Mouse (Mus musculus) limb, embryonic 15.5 days (tissue): Measurements from ENCODE around the gene Adgrg2. TPM values are rescaled to one million over a fixed set of nuclear protein-coding genes. Genes with fewer than 3 reads are reported as not detected.
A peak's percentile ranks its signal among the peaks of the same experiment; 100 is the strongest.

Experiments
- ATAC-seq: fragments of 200-750 bp; cut with Nextera tagmentation; 2 replicates; pipeline ENCODE4 v1.8.0; 2017; ENCODE audit warnings: low read depth, moderate TSS enrichment; ENCODE audit not compliant: insufficient number of reproducible peaks, low FRiP score, low TSS enrichment
- H3K27ac ChIP-seq: fragments of 300-500 bp; sonication (generic); 2 replicates; pipeline ENCODE4 v1.5.1; 2015; ENCODE audit warnings: moderate library complexity, mild to moderate bottlenecking, inconsistent platforms
- H3K27me3 ChIP-seq: fragments of 300-500 bp; sonication (generic); 2 replicates; pipeline ENCODE4 v1.6.1; 2015; ENCODE audit warnings: inconsistent platforms
- H3K36me3 ChIP-seq: fragments of 300-500 bp; sonication (generic); 2 replicates; pipeline ENCODE4 v1.6.1; 2015; ENCODE audit warnings: inconsistent platforms
- H3K4me1 ChIP-seq: fragments of 300-500 bp; sonication (generic); 2 replicates; pipeline ENCODE4 v1.6.1; 2015; ENCODE audit warnings: inconsistent platforms
- H3K4me2 ChIP-seq: fragments of 300-500 bp; sonication (generic); 2 replicates; pipeline ENCODE4 v1.6.1; 2015; ENCODE audit warnings: mild to moderate bottlenecking, inconsistent platforms
- H3K4me3 ChIP-seq: fragments of 300-500 bp; sonication (generic); 2 replicates; pipeline ENCODE4 v1.5.1; 2015; ENCODE audit warnings: mild to moderate bottlenecking, inconsistent platforms
- H3K9ac ChIP-seq: fragments of 300-500 bp; sonication (generic); 2 replicates; pipeline ENCODE4 v1.6.1; 2015; ENCODE audit warnings: inconsistent platforms
- H3K9me3 ChIP-seq: fragments of 300-500 bp; sonication (generic); 2 replicates; pipeline ENCODE4 v1.6.1; 2016; ENCODE audit warnings: inconsistent platforms
- WGBS: fragments of 180-500 bp; shearing (Covaris S2); methylation state at CpG from one replicate; pipeline ENCODE4 v1.1.7; 2015; 5-methylcytosine and 5-hydroxymethylcytosine counted together
- polyA plus RNA-seq: library from polyadenylated mRNA; unstranded; fragments of >200 nt; fragmentation: Nextera tagmentation; extraction: Ambion mirVana; gene quantifications from 2 replicates; pipeline ENCODE4 v1.2.1, GENCODE M21; 2015

The Adgrg2 gene
- polyA plus RNA-seq, result 20.4 and 24.5 TPM in 2 replicates

DNA sequence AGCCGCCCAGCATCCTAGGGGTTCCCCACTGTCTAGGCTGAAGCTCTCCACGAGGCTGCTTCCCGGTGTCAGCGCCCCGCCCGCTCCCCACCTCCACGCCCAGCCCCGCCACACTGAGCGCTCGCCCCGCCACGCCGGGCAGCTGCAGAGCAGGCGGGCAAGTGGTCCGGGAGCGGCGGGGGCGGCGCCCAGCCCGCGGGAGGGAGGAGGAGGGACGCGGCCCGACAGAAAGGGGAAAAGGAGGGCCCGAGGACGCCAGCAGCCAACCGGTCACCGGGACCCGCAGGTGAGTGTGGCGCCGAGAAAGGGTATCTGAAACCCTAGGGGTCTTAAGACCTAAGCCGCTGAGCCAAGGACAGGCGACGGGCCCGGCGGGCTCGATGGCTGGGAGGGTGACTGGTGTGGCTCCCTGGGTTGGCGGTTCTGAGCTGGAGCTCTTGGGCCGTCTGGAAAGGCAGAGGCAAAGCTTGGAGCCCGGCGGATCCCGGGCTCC, at the start of gene Adgrg2:
Gene Adgrg2 (plus strand): TSS at position 227 of the 493 bp plus-strand sequence.
- peak within 1 kb of the TSS; percentile 47 for H3K27ac ChIP-seq

GRCm38 (mm10) chrX:160350995-160351394, 39.5 kb upstream of the Adgrg2 start:
- no peaks in the 10 kb centered on the region for H3K4me1 ChIP-seq
- no peak overlapping the region for H3K27ac ChIP-seq
- no peak overlapping the region for H3K4me2 ChIP-seq
- 56% methylated on average over 7 of the region's 7 CpGs for WGBS
- no peak overlapping the region for H3K4me3 ChIP-seq
- no peaks in the 10 kb centered on the region for H3K9me3 ChIP-seq
- no peaks in the 10 kb centered on the region for H3K36me3 ChIP-seq
- no peak overlapping the region for H3K9ac ChIP-seq
- H3K27me3 ChIP-seq, result peaks cover 12% of the 10 kb centered on the region; the same call in 1 of the 2 replicates
- ATAC-seq, result no peak

More for the DNA sequence above, at the start of gene Adgrg2:
- 10% methylated on average over 40 of the region's 42 CpGs for WGBS
- Histone ChIP-seq H3K27me3 (peaks cover 17% of the 10 kb centered on the region; the same call in 1 of the 2 replicates), H3K36me3 (no peaks in the 10 kb centered on the region), H3K4me3 (peak within 1 kb of the TSS; percentile 47), H3K9me3 (no peaks in the 10 kb centered on the region), H3K4me1 (no peaks in the 10 kb centered on the region), H3K4me2 (peak within 1 kb of the TSS; percentile 70), H3K9ac (0 out of 2 replicates have a peak within 1 kb of the TSS, but pooled peaks have one; percentile 28)
- ATAC-seq, result peak; percentile 74; the same call in 1 of the 2 replicates

- H3K27ac ChIP-seq, result peak overlapping the region; percentile 43; the same call in 1 of the 2 replicates
- no peaks in the 10 kb centered on the region for H3K36me3 ChIP-seq
- peak; percentile 63; the same call in 1 of the 2 replicates for ATAC-seq
- no peaks in the 10 kb centered on the region for H3K9me3 ChIP-seq
- no peak overlapping the region for H3K4me2 ChIP-seq
- WGBS, result 52% methylated on average over 1 of the region's 1 CpGs
- no peak overlapping the region for H3K9ac ChIP-seq
- peaks cover 12% of the 10 kb centered on the region; the same call in 1 of the 2 replicates for H3K27me3 ChIP-seq
- H3K4me3 ChIP-seq, result no peak overlapping the region
- H3K4me1 ChIP-seq, result no peaks in the 10 kb centered on the region
Observed at GRCm38 (mm10) chrX:160351967-160352677, 38.4 kb upstream of the Adgrg2 start.

DNA sequence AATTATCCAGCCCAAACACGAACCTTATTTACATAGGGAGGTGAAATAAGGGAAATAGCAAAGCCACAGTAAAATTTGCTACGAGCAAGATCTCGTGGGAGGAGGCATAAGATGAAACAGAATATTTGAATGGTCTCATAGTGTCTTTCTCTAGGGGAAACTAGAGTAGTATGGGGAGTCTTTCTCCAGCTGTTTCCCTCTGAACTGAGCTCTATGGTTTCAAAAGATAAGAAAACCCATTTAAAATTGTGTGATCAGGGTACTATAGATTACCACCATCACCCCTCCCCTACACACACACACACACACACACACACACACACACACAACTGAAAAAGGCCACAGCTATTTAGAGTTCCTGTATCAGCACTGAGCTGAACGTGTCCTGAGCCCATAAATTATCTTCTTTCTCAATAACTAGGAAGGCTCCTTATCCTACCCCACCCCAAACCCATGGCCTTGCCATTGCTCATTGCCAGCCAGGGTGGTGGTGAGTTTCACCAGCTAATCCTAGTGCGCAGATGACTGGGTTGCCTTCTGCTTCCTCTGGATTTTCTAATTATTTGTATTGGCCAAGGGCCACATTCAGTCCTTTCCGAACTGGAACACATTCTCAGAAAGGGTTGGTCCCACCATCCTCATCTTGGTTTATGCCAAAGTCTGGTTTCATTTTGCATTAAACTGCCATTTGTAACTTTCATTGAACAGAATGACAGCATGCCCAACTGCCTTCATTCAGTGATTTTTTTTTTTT, 5.6 kb upstream of the Adgrg2 start:
- WGBS, result 70% methylated on average over 6 of the region's 6 CpGs
- H3K27me3 ChIP-seq, result peaks cover 6% of the 10 kb centered on the region; the same call in 1 of the 2 replicates

GRCm38 (mm10) chrX:160385502-160385772, 5.1 kb upstream of the Adgrg2 start:
- H3K27me3 ChIP-seq, result peaks cover 11% of the 10 kb centered on the region; the same call in 1 of the 2 replicates
- 88% methylated on average over 1 of the region's 1 CpGs for WGBS

More for the DNA sequence above, 5.6 kb upstream of the Adgrg2 start:
- Histone ChIP-seq H3K27ac (no peak overlapping the region), H3K4me1 (no peaks in the 10 kb centered on the region), H3K9ac (no peak overlapping the region), H3K4me3 (no peak overlapping the region), H3K9me3 (no peaks in the 10 kb centered on the region), H3K4me2 (no peak overlapping the region), H3K36me3 (no peaks in the 10 kb centered on the region)
- no peak for ATAC-seq

GRCm38 (mm10) chrX:160412930-160413453, 22.5 kb downstream of the Adgrg2 start:
- WGBS, result 93% methylated on average over 4 of the region's 4 CpGs

More at GRCm38 (mm10) chrX:160385502-160385772, 5.1 kb upstream of the Adgrg2 start:
- no peaks in the 10 kb centered on the region for H3K36me3 ChIP-seq
- H3K4me2 ChIP-seq, result no peak overlapping the region
- ATAC-seq, result no peak
- H3K9me3 ChIP-seq, result no peaks in the 10 kb centered on the region
- H3K4me3 ChIP-seq, result no peak overlapping the region
- H3K9ac ChIP-seq, result no peak overlapping the region
- H3K4me1 ChIP-seq, result no peaks in the 10 kb centered on the region
- H3K27ac ChIP-seq, result no peak overlapping the region

DNA sequence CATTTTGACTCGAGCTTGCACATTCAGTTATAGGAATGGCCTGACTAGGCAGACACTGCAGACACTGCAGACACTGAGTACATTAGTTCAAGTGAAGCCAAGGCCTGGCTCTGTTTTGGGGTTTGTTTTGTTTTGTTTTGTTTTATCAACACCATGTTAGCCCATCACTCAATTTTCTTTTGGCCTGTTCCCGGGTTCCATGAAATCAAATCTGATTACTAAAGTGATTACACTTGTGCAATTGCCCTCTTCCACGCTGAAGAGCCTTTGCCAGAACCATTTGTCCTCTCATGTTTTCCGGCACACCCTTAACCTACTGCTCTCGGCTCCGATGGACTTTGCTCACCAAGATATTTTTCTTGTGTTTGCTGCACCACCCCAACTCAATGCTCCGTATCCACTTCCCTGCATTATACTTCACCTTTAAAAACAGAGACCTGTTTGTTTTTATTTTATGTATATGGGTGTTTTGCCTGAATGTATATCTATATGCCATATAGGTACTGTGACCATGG, 23.4 kb downstream of the Adgrg2 start:
- WGBS, result 84% methylated on average over 7 of the region's 7 CpGs
- H3K4me2 ChIP-seq, result no peak overlapping the region
- ATAC-seq, result no peak
- no peak overlapping the region for H3K27ac ChIP-seq
- no peak overlapping the region for H3K4me3 ChIP-seq
- H3K27me3 ChIP-seq, result peaks cover 5% of the 10 kb centered on the region; the same call in 1 of the 2 replicates
- no peak overlapping the region for H3K9ac ChIP-seq
- no peaks in the 10 kb centered on the region for H3K9me3 ChIP-seq
- H3K36me3 ChIP-seq, result no peaks in the 10 kb centered on the region
- no peaks in the 10 kb centered on the region for H3K4me1 ChIP-seq

More at GRCm38 (mm10) chrX:160412930-160413453, 22.5 kb downstream of the Adgrg2 start:
- Histone ChIP-seq H3K4me1 (no peaks in the 10 kb centered on the region), H3K4me2 (no peak overlapping the region), H3K27ac (no peak overlapping the region), H3K9me3 (no peaks in the 10 kb centered on the region), H3K9ac (no peak overlapping the region), H3K4me3 (no peak overlapping the region), H3K27me3 (peaks cover 6% of the 10 kb centered on the region; the same call in 1 of the 2 replicates), H3K36me3 (no peaks in the 10 kb centered on the region)
- ATAC-seq, result no peak

DNA sequence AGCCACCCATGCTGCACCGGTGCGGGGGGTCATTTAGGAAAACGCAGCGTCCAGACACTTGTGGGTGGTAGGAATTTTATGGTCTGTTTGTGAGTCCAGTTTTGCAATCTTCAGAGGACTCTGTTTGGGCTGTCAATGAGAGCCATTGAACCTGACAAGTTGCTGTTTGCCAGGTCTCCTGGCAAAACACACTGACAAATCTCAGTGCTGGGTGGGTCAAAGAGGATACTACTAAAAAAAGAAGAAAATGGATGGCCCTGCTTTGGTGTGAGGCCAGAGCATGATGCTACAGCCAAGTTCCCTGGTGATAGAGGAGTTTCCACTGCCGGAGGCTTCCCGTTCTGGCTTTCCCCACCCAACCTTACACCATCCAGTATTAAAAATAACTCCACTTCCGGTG, 27.9 kb downstream of the Adgrg2 start:
- Histone ChIP-seq H3K4me1 (no peaks in the 10 kb centered on the region), H3K27me3 (0 out of 2 replicates have a peak, but pooled peaks cover 11% of the 10 kb centered on the region), H3K9ac (no peak overlapping the region), H3K27ac (no peak overlapping the region), H3K9me3 (no peaks in the 10 kb centered on the region), H3K36me3 (no peaks in the 10 kb centered on the region), H3K4me2 (no peak overlapping the region), H3K4me3 (no peak overlapping the region)
- WGBS, result 71% methylated on average over 7 of the region's 7 CpGs
- ATAC-seq, result no peak

DNA sequence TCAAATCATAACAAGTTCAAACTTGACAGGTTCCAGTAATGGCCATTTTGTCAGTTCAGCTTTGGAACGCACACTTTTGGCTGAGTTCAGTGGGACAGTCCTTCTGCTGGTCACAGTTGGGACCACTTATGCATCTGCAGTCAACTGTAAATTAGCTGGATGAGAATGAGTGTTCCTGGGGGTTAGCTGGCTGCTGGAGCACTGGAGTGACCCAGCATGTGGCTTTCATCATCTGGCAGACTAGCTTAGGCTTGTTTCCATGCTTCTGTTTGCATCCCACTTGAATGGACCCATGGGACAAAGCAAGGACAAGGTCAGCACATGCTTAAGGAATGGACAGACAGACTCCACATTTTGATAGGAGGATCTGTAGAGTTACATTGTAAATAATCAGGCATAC, 33.2 kb downstream of the Adgrg2 start:
- Histone ChIP-seq H3K27me3 (peaks cover 20% of the 10 kb centered on the region; the same call in 1 of the 2 replicates), H3K27ac (no peak overlapping the region), H3K36me3 (no peaks in the 10 kb centered on the region), H3K9me3 (no peaks in the 10 kb centered on the region), H3K9ac (no peak overlapping the region), H3K4me2 (no peak overlapping the region), H3K4me1 (no peaks in the 10 kb centered on the region), H3K4me3 (no peak overlapping the region)
- no peak for ATAC-seq
- WGBS, result 71% methylated on average over 1 of the region's 1 CpGs

GRCm38 (mm10) chrX:160426486-160426885, 36.0 kb downstream of the Adgrg2 start:
- Histone ChIP-seq H3K9ac (no peak overlapping the region), H3K27me3 (peaks cover 14% of the 10 kb centered on the region; the same call in 1 of the 2 replicates), H3K27ac (no peak overlapping the region), H3K9me3 (no peaks in the 10 kb centered on the region), H3K4me1 (no peaks in the 10 kb centered on the region), H3K36me3 (no peaks in the 10 kb centered on the region), H3K4me3 (no peak overlapping the region), H3K4me2 (no peak overlapping the region)
- no peak for ATAC-seq
- 48% methylated on average over 1 of the region's 1 CpGs for WGBS

DNA sequence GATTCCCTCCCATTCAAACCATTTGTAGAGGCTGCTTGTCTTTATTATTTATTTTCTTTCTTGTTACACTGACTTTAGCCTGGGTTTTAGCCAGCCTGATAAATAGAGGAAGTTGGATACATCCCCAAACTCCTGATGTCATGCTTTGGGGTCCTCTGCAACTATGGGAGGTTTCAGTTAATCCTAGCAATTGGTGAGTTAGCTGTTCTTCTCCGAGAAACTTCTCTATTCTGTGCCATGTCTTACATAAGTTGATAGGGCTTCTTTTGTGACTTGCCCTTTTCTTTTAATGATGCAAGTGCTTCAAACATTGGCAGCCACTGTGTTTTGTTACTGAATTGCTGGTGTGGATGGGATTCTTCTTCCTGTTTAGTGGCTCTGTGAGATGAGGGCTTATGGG, 36.4 kb downstream of the Adgrg2 start:
- Histone ChIP-seq H3K4me1 (no peaks in the 10 kb centered on the region), H3K27ac (no peak overlapping the region), H3K9me3 (no peaks in the 10 kb centered on the region), H3K27me3 (peaks cover 14% of the 10 kb centered on the region; the same call in 1 of the 2 replicates), H3K4me2 (no peak overlapping the region), H3K9ac (no peak overlapping the region), H3K4me3 (no peak overlapping the region), H3K36me3 (no peaks in the 10 kb centered on the region)
- no peak for ATAC-seq
- WGBS, result 62% methylated on average over 1 of the region's 1 CpGs
